Mouse (Mus musculus) gastrocnemius, adult 18-20 months (tissue): ENCODE measurements around the gene Ubap1l. TPM values are rescaled to one million over a fixed set of nuclear protein-coding genes. Genes with fewer than 3 reads are reported as not detected.
A peak's percentile ranks its signal among the peaks of the same experiment; 100 is the strongest.

Source experiments
- DNase-seq: peaks from one replicate; pipeline ENCODE4 v3.0.0; 2021; ENCODE audit warnings: low spot score
- total RNA-seq, 2 experiments: library from RNA; stranded (reverse); gene quantifications; 2 replicates each; pipeline ENCODE4 v1.2.3; 2021

The Ubap1l gene
- total RNA-seq, 2 experiments from 2014 or later = 0.64 to 0.71 TPM

GRCm38 (mm10) chr9:65372449-65372848 lies 11.6 kb downstream of the Ubap1l start:
- peak; percentile 49 for DNase-seq

- peak; percentile 82 for DNase-seq
These were observed 13.8 kb downstream of the Ubap1l start for GRCm38 (mm10) chr9:65374468-65375162.

- DNase-seq = no peak
These were observed 14.5 kb downstream of the Ubap1l start for GRCm38 (mm10) chr9:65375163-65375934.

GRCm38 (mm10) chr9:65381017-65381590 lies 20.3 kb downstream of the Ubap1l start:
- DNase-seq = no peak

- no peak for DNase-seq
These were observed 21.4 kb downstream of the Ubap1l start for GRCm38 (mm10) chr9:65382031-65382750.

- no peak for DNase-seq
These were observed 21.9 kb downstream of the Ubap1l start for GRCm38 (mm10) chr9:65382751-65383097.

GRCm38 (mm10) chr9:65384276-65384675 lies 23.4 kb downstream of the Ubap1l start:
- peak; percentile 72 for DNase-seq

GRCm38 (mm10) chr9:65386373-65387140 lies 25.7 kb downstream of the Ubap1l start:
- DNase-seq = no peak

GRCm38 (mm10) chr9:65390752-65391612 lies 30.1 kb downstream of the Ubap1l start:
- no peak for DNase-seq

- peak; percentile 73 for DNase-seq
These were observed 30.7 kb downstream of the Ubap1l start, which contains the start of gene Kbtbd13 for GRCm38 (mm10) chr9:65391613-65391964. TSS of gene Kbtbd13 (minus strand) at chr9:65391652.

- peak; percentile 81 for DNase-seq
These were observed 32.0 kb downstream of the Ubap1l start for GRCm38 (mm10) chr9:65392638-65393364.

- no peak for DNase-seq
These were observed 32.8 kb downstream of the Ubap1l start for GRCm38 (mm10) chr9:65393606-65394005.

- no peak for DNase-seq
These were observed 33.5 kb downstream of the Ubap1l start for GRCm38 (mm10) chr9:65394360-65394759.

- DNase-seq = peak; percentile 65
These were observed 37.4 kb downstream of the Ubap1l start, which contains the start of gene Rasl12 for GRCm38 (mm10) chr9:65398279-65398678. TSS of gene Rasl12 (plus strand) at chr9:65398506.

GRCm38 (mm10) chr9:65399934-65400333 lies 39.1 kb downstream of the Ubap1l start:
- DNase-seq = no peak

- DNase-seq = peak; percentile 89
These were observed 43.7 kb downstream of the Ubap1l start for GRCm38 (mm10) chr9:65404331-65405183.

- peak; percentile 63 for DNase-seq
These were observed 44.3 kb downstream of the Ubap1l start for GRCm38 (mm10) chr9:65405184-65405449.

- DNase-seq = no peak
These were observed 46.5 kb downstream of the Ubap1l start for GRCm38 (mm10) chr9:65407327-65407726.

- no peak for DNase-seq
These were observed 47.0 kb downstream of the Ubap1l start for GRCm38 (mm10) chr9:65407861-65408260.
